Mouse (Mus musculus) E14TG2a.4 (cell line): Measurements from ENCODE around the gene Gm20388.

ENCODE experiments used
- H3K27me3 ChIP-seq: 2 replicates; pipeline ENCODE4 v1.6.1; 2014; ENCODE audit warnings: low read length, control low read depth; ENCODE audit not compliant: insufficient read depth
- H3K36me3 ChIP-seq: 2 replicates; pipeline ENCODE4 v1.6.1; 2014; ENCODE audit warnings: low read length, control low read depth; ENCODE audit not compliant: insufficient read depth
- H3K4me1 ChIP-seq: replicated peaks from 2 replicates; pipeline ENCODE4 v1.6.1; 2014; ENCODE audit warnings: low read depth, low read length, control low read depth
- H3K4me3 ChIP-seq: replicated peaks from 2 replicates; pipeline ENCODE4 v1.5.1; 2014; ENCODE audit warnings: mild to moderate bottlenecking, low read length
- H3K9me3 ChIP-seq: 2 replicates; pipeline ENCODE4 v1.6.1; 2014; ENCODE audit warnings: low read length, control low read depth
- CTCF ChIP-seq: conservative IDR thresholded peaks from 2 replicates; pipeline ENCODE4 v1.5.1; 2014; ENCODE audit warnings: low read length
- NANOG ChIP-seq: IDR thresholded peaks from 2 replicates; pipeline ENCODE4 v1.6.1; 2014; ENCODE audit warnings: borderline replicate concordance, low read length, mixed read lengths
- POU5F1 ChIP-seq: IDR thresholded peaks from 2 replicates; pipeline ENCODE4 v1.6.1; 2014; ENCODE audit warnings: low read length, borderline replicate concordance

The Gm20388 gene

GRCm38 (mm10) chr8:120505619-120506310 lies 595.1 kb downstream of the Gm20388 start:
- H3K27me3 ChIP-seq = no peaks in the 10 kb centered on the region
- H3K9me3 ChIP-seq = no peaks in the 10 kb centered on the region
- peaks cover 87% of the 10 kb centered on the region for H3K4me1 ChIP-seq
- no peak for TF ChIP-seq NANOG
- no peak for TF ChIP-seq CTCF
- TF ChIP-seq POU5F1 = no peak
- H3K4me3 ChIP-seq = peak overlapping the region; percentile 69
- H3K36me3 ChIP-seq = no peaks in the 10 kb centered on the region

GRCm38 (mm10) chr8:120506562-120506961 lies 595.9 kb downstream of the Gm20388 start:
- TF ChIP-seq CTCF (no peak), NANOG (no peak), POU5F1 (no peak)
- Histone ChIP-seq H3K36me3 (no peaks in the 10 kb centered on the region), H3K4me3 (no peak overlapping the region; the same call in 1 of the 2 replicates), H3K27me3 (no peaks in the 10 kb centered on the region), H3K4me1 (peaks cover 87% of the 10 kb centered on the region), H3K9me3 (no peaks in the 10 kb centered on the region)

- no peak for TF ChIP-seq NANOG
- TF ChIP-seq POU5F1 = no peak
- TF ChIP-seq CTCF = no peak
- no peaks in the 10 kb centered on the region for H3K36me3 ChIP-seq
- no peaks in the 10 kb centered on the region for H3K9me3 ChIP-seq
- H3K27me3 ChIP-seq = no peaks in the 10 kb centered on the region
- H3K4me1 ChIP-seq = peaks cover 93% of the 10 kb centered on the region
- H3K4me3 ChIP-seq = peak overlapping the region; percentile 77; the same call in 1 of the 2 replicates
Measured at GRCm38 (mm10) chr8:120507290-120507689, 596.6 kb downstream of the Gm20388 start.

DNA sequence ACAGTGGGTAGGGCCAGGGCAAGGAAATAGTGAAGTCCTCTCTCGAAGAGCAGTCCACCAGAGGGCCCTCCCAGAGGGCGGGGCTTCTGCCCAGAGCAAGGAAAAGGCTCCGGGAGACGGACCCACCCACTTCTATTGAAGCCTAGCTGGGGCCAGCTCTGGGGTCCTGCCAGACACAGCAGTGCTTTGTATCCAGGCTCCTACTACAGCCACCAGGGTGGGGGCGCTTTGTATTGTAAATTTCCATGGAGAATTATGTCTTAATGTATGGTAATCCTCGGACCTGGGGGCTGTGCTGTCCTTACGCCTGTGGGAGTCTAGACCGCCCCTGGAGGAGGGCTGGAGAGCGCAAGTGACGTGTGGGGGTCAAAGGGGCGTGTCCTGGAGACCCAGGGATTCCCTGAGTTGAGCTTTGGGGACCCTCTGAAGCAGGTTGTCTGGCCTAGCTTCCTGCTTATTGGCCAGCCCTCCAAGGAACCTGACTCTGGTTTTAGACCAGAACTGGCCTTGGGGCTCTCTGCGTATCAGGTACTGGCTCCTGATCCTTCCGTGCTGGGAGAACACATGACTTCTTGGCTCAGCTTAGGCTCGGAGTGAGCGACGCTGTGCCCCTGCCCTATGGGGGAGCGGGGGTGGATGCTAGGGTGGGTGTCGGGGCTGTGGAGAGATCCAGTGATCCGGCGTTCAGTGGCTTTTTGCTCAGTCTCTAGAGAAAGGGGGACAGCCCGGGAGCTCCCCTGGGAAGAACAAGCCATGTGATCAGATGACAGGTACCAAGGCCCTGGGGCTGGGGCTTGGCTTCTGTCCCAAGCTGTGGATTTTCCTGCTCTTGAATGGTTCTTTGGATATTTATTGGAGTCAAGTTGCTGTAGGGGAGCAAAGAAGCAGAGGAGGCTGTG lies 598.7 kb downstream of the Gm20388 start:
- Histone ChIP-seq H3K4me3 (peak overlapping the region; percentile 77), H3K27me3 (no peaks in the 10 kb centered on the region), H3K36me3 (no peaks in the 10 kb centered on the region), H3K4me1 (peaks cover 95% of the 10 kb centered on the region), H3K9me3 (no peaks in the 10 kb centered on the region)
- TF ChIP-seq POU5F1 = no peak
- TF ChIP-seq CTCF = no peak
- no peak for TF ChIP-seq NANOG

- no peaks in the 10 kb centered on the region for H3K27me3 ChIP-seq
- no peaks in the 10 kb centered on the region for H3K36me3 ChIP-seq
- H3K4me3 ChIP-seq = peak overlapping the region; percentile 77
- TF ChIP-seq CTCF (no peak), NANOG (no peak), POU5F1 (no peak)
- H3K4me1 ChIP-seq = peaks cover 96% of the 10 kb centered on the region
- no peaks in the 10 kb centered on the region for H3K9me3 ChIP-seq
Measured at GRCm38 (mm10) chr8:120510035-120510416, 599.4 kb downstream of the Gm20388 start.

- no peaks in the 10 kb centered on the region for H3K9me3 ChIP-seq
- peak overlapping the region; percentile 60 for H3K4me3 ChIP-seq
- H3K4me1 ChIP-seq = peaks cover 96% of the 10 kb centered on the region
- TF ChIP-seq POU5F1 = no peak
- TF ChIP-seq CTCF = no peak
- TF ChIP-seq NANOG = no peak
- H3K27me3 ChIP-seq = no peaks in the 10 kb centered on the region
- H3K36me3 ChIP-seq = no peaks in the 10 kb centered on the region
Measured at GRCm38 (mm10) chr8:120510863-120511457, 600.3 kb downstream of the Gm20388 start.

- peaks cover 96% of the 10 kb centered on the region for H3K4me1 ChIP-seq
- no peaks in the 10 kb centered on the region for H3K27me3 ChIP-seq
- H3K4me3 ChIP-seq = peak overlapping the region; percentile 60
- H3K36me3 ChIP-seq = no peaks in the 10 kb centered on the region
- no peaks in the 10 kb centered on the region for H3K9me3 ChIP-seq
- TF ChIP-seq CTCF = no peak
- no peak for TF ChIP-seq NANOG
- TF ChIP-seq POU5F1 = no peak
Measured at GRCm38 (mm10) chr8:120511737-120512136, 601.1 kb downstream of the Gm20388 start.

DNA sequence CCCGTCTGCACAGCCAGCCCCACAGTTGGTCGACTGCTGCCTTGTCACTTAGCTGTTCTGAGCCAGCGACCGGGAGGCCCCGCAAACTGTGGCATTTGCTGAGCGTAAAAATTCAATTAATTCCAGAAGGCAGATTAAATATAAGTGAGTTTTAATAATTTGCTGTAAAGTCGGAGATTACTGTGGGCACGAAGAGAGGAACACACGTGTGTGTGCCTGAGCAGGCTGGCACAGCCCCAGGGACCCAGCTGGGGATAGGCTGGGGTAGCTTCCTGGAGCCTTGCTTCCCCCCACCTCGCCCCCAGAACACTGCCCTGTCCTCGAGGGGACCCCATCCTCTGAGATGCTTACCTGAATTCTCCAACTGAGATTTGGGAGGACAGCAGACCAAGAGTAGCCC lies 601.7 kb downstream of the Gm20388 start:
- peak overlapping the region; percentile 60 for H3K4me3 ChIP-seq
- no peaks in the 10 kb centered on the region for H3K27me3 ChIP-seq
- no peaks in the 10 kb centered on the region for H3K36me3 ChIP-seq
- TF ChIP-seq POU5F1 (no peak), CTCF (no peak), NANOG (no peak)
- H3K4me1 ChIP-seq = peaks cover 96% of the 10 kb centered on the region
- no peaks in the 10 kb centered on the region for H3K9me3 ChIP-seq
